Mouse (Mus musculus) Patski (cell line): ENCODE results near the gene Gpr25. TPM values are rescaled to one million over a fixed set of nuclear protein-coding genes. Genes with fewer than 3 reads are reported as not detected.

Experiments used
- ATAC-seq: fragments of 100-300 bp; one replicate; pipeline ENCODE4 v1.8.0; 2021
- CTCF ChIA-PET: fragments of 350-600 bp; sonication (Branson Sonifier 250); formaldehyde crosslinking; loops from one replicate; lab custom pipeline; 2022; ENCODE audit warnings: inconsistent platforms; lab: Charles Lee
- POLR2A ChIA-PET: fragments of 350-600 bp; sonication (Branson Sonifier 250); formaldehyde crosslinking; loops from one replicate; lab custom pipeline; 2022; ENCODE audit warnings: antibody characterized with exemption, inconsistent platforms; lab: Charles Lee
- DNase-seq: peaks from one replicate; pipeline ENCODE4 v3.0.0-alpha.2; 2011; ENCODE audit warnings: low read depth, low spot score
- H3K27me3 ChIP-seq: fragments of 371-371 bp; one replicate; pipeline ENCODE4 v1.5.1; 2021
- CTCF ChIP-seq: fragments of 100-300 bp; IDR thresholded peaks from one replicate; pipeline ENCODE4 v1.5.1; 2021
- in situ Hi-C: fragments of 300-500 bp; cut with MboI; formaldehyde crosslinking; loops from 3 replicates; pipeline ENCODE4 v1.11.1; 2018; ENCODE audit warnings: low pct_unique_long_range_greater_than_20kb, mixed read lengths
- polyA plus RNA-seq: library from polyadenylated mRNA; unstranded; gene quantifications from one replicate; pipeline ENCODE4 v1.2.3, GENCODE M21; 2021

The Gpr25 gene
- polyA plus RNA-seq, 1 experiment from 2014 or later = not detected

GRCm38 (mm10) chr1:136225846-136226245 lies 34.8 kb downstream of the Gpr25 start:
- ChIA-PET POLR2A (interaction anchor here (0.6 kb wide), 1 partner anchor 158 kb away, joined by 3 read pairs; no protein-coding TSS in a partner anchor), CTCF (no interaction called here)
- in situ Hi-C loops = no loop called here
- ATAC-seq = no peak
- DNase-seq = no peak
- TF ChIP-seq CTCF = no peak
- H3K27me3 ChIP-seq = no peaks in the 10 kb centered on the region

- no peak for TF ChIP-seq CTCF
- no peak for ATAC-seq
- H3K27me3 ChIP-seq = no peaks in the 10 kb centered on the region
- CTCF ChIA-PET = no interaction called here
- in situ Hi-C loops = no loop called here
- POLR2A ChIA-PET = no interaction called here
- no peak for DNase-seq
These were observed 36.8 kb downstream of the Gpr25 start for GRCm38 (mm10) chr1:136223758-136224342.

GRCm38 (mm10) chr1:136222386-136222785 lies 38.3 kb downstream of the Gpr25 start:
- CTCF ChIA-PET = no interaction called here
- ATAC-seq (no peak), DNase-seq (no peak)
- TF ChIP-seq CTCF = no peak
- no peaks in the 10 kb centered on the region for H3K27me3 ChIP-seq
- POLR2A ChIA-PET = no interaction called here
- in situ Hi-C loops = no loop called here

GRCm38 (mm10) chr1:136220037-136220871 lies 40.4 kb downstream of the Gpr25 start:
- H3K27me3 ChIP-seq = no peaks in the 10 kb centered on the region
- ATAC-seq = no peak
- no peak for TF ChIP-seq CTCF
- in situ Hi-C loops = no loop called here
- ChIA-PET POLR2A (no interaction called here), CTCF (interaction anchor here (0.9 kb wide), 1 partner anchor 10 kb away, joined by 3 read pairs; no protein-coding TSS in a partner anchor)
- DNase-seq = no peak

GRCm38 (mm10) chr1:136214304-136214703 lies 46.4 kb downstream of the Gpr25 start:
- POLR2A ChIA-PET = no interaction called here
- no peak for DNase-seq

GRCm38 (mm10) chr1:136212803-136213202 lies 47.9 kb downstream of the Gpr25 start, which contains the start of gene Mroh3:
Mroh3 (minus strand) TSS chr1:136212828.
- H3K27me3 ChIP-seq = no peaks in the 10 kb centered on the region
- ATAC-seq (no peak), DNase-seq (no peak)
- no peak for TF ChIP-seq CTCF
- ChIA-PET CTCF (interaction anchor here (1.1 to 2.0 kb wide), 3 partner anchors 24 to 95 kb away, joined by 3 to 7 read pairs (median 4); no protein-coding TSS in a partner anchor), POLR2A (no interaction called here)
- in situ Hi-C loops = no loop called here

More at GRCm38 (mm10) chr1:136214304-136214703, 46.4 kb downstream of the Gpr25 start:
- TF ChIP-seq CTCF = no peak
- ATAC-seq = no peak
- H3K27me3 ChIP-seq = no peaks in the 10 kb centered on the region
- CTCF ChIA-PET = no interaction called here
- in situ Hi-C loops = no loop called here

Other genes starting within 250 kb of the Gpr25 start
- gene Ascl5, start 210.1 kb downstream of the Gpr25 start, polyA plus RNA-seq = not detected
- gene Cacna1s, start 208.1 kb downstream of the Gpr25 start, polyA plus RNA-seq = not detected
- 2.4 TPM for gene Kif21b, start 129.5 kb downstream of the Gpr25 start, polyA plus RNA-seq
- 0.91 TPM for gene Mroh3, start 48.0 kb downstream of the Gpr25 start, polyA plus RNA-seq
- gene Inava, start 26.6 kb downstream of the Gpr25 start, polyA plus RNA-seq = 21.6 TPM
- gene Camsap2, start 85.2 kb upstream of the Gpr25 start, polyA plus RNA-seq = 36.8 TPM
- 15.7 TPM for gene Ddx59, start 154.4 kb upstream of the Gpr25 start, polyA plus RNA-seq
- 5.6 TPM for gene Kif14, start 205.5 kb upstream of the Gpr25 start, polyA plus RNA-seq